In genomic region chr12:112183675-112184074, GRCm38 (mm10) we compare ENCODE assay signal across 8 mouse cellular contexts. TPM values are rescaled to one million over a fixed set of nuclear protein-coding genes. Genes with fewer than 3 reads are reported as not detected.
DNase-seq lines count a peak whose midpoint lies in the region; ATAC-seq lines count a peak whose summit lies in the region.

No protein-coding gene starts in this region.

- no peak overlapping the region for H3K4me3 ChIP-seq in kidney, embryonic 15.5 days (replicated peaks)
- H3K4me3 ChIP-seq in midbrain, embryonic 13.5 days (replicated peaks) = no peak overlapping the region

- peak overlapping the region; percentile 77 for H3K27ac ChIP-seq in kidney, embryonic 15.5 days
- 0 out of 2 replicates have a peak overlapping the region, but pooled peaks have one; percentile 3 for H3K27ac ChIP-seq in midbrain, embryonic 13.5 days

- H3K9ac ChIP-seq in kidney, embryonic 15.5 days = no peak overlapping the region
- no peak overlapping the region for H3K9ac ChIP-seq in midbrain, embryonic 13.5 days (replicated peaks)

- H3K4me2 ChIP-seq in kidney, embryonic 15.5 days = no peak overlapping the region
- H3K4me2 ChIP-seq in midbrain, embryonic 13.5 days (replicated peaks) = no peak overlapping the region

- no peak for ATAC-seq in kidney, embryonic 15.5 days (replicated peaks; ENCODE audit: low FRiP score)
- 0 out of 2 replicates have a peak, but pooled peaks have one; percentile 19 for ATAC-seq in midbrain, embryonic 13.5 days
- no peak for ATAC-seq in activated CD4-positive, CD25-positive, alpha-beta regulatory T cell, adult 4 months

- 58% methylated on average over 6 of the region's 6 CpGs for whole genome bisulfite sequencing in kidney, embryonic 15.5 days
- 70% methylated on average over 6 of the region's 6 CpGs for WGBS in midbrain, embryonic 13.5 days

- H3K36me3 ChIP-seq in kidney, embryonic 15.5 days = no peaks in the 10 kb centered on the region
- peaks cover 19% of the 10 kb centered on the region for H3K36me3 ChIP-seq in midbrain, embryonic 13.5 days

- H3K9me3 ChIP-seq in kidney, embryonic 15.5 days (replicated peaks) = no peaks in the 10 kb centered on the region
- H3K9me3 ChIP-seq in midbrain, embryonic 13.5 days = no peaks in the 10 kb centered on the region

- DNase-seq in Muller cell, postnatal 12 days (ENCODE audit: inconsistent ontology term) = peak; percentile 49
- DNase-seq in adrenal gland, adult 8-10 months = peak; percentile 32
- peak; percentile 43 to 56 for DNase-seq in gastrocnemius, postnatal 36 days
- no peak for DNase-seq in thymus, postnatal 10 days (ENCODE audit: low spot score in 2 of 2)
- no peak for DNase-seq in layer of hippocampus, adult 9-10 months (ENCODE audit: low spot score)

- no peaks in the 10 kb centered on the region for H3K27me3 ChIP-seq in kidney, embryonic 15.5 days
- H3K27me3 ChIP-seq in midbrain, embryonic 13.5 days = no peaks in the 10 kb centered on the region

- H3K4me1 ChIP-seq in kidney, embryonic 15.5 days = peaks cover 32% of the 10 kb centered on the region
- peaks cover 31% of the 10 kb centered on the region for H3K4me1 ChIP-seq in midbrain, embryonic 13.5 days (replicated peaks)

- intact Hi-C loops in gastrocnemius, postnatal 36 days (cut with DNase I) = loop anchor here (5.0 kb wide), 1 partner anchor 36 kb away; the partner anchor contains the start of gene Kif26a

RNA-seq across cellular contexts. Expression of gene Kif26a, which starts 37.7 kb away (rescaled TPM):
- total RNA-seq in adrenal gland, adult 8-10 months (2022) = 10 to 100 TPM; 11.4 to 19.1 (median 14.7) TPM
- 1 to 10 TPM; 4.0 to 4.7 TPM for total RNA-seq in gastrocnemius, postnatal 36 days (2021)
- 3.6 and 4.5 TPM in 2 replicates for polyA plus RNA-seq in kidney, embryonic 15.5 days (2015; fragmentation: Nextera tagmentation; extraction: Ambion mirVana)
- polyA plus RNA-seq in midbrain, embryonic 13.5 days (2015; fragmentation: Nextera tagmentation; extraction: Ambion mirVana) = 7.0 and 11.4 TPM in 2 replicates
- polyA plus RNA-seq in activated CD4-positive, CD25-positive, alpha-beta regulatory T cell, adult 4 months (2017; shearing (Covaris generic)) = not detected

Comparison
In these comparisons a context has a peak if more than half of its experiments do, and no peak if none do; other contexts are left out.
1. DNase-seq: peak in Muller cell, postnatal 12 days (single experiment), adrenal gland, adult 8-10 months (single experiment) and gastrocnemius, postnatal 36 days (2 of 2); none in thymus, postnatal 10 days (0 of 2) and layer of hippocampus, adult 9-10 months (single experiment).